Comparison of ENCODE assay signal across 9 mouse cellular contexts in genomic region chr14:25805871-25806270, GRCm38 (mm10). TPM values are rescaled to one million over a fixed set of nuclear protein-coding genes. Genes with fewer than 3 reads are reported as not detected.
DNase-seq lines count a peak whose midpoint lies in the region; ATAC-seq and TF ChIP-seq lines count a peak whose summit lies in the region.
"Had no signal": no experiment of that assay in that cellular context is flagged by ENCODE, and none has a peak within 500 bp of the region (broad histone marks: within the 10 kb centered on the region; RNA-seq: fewer than 3 reads in every experiment).

No protein-coding gene starts in this region.

- no peaks in the 10 kb centered on the region for H3K9me3 ChIP-seq in hindbrain, embryonic 16.5 days (ENCODE audit: control insufficient read depth, low read length)
- no peaks in the 10 kb centered on the region for H3K9me3 ChIP-seq in hindbrain, embryonic 14.5 days (ENCODE audit: control insufficient read depth, low read length)
- H3K9me3 ChIP-seq in intestine, embryonic 16.5 days (ENCODE audit: control insufficient read depth, low read length) = no peaks in the 10 kb centered on the region
- H3K9me3 ChIP-seq: G1E had no signal

- peak; percentile 85 for ATAC-seq in hindbrain, embryonic 16.5 days
- ATAC-seq in hindbrain, embryonic 14.5 days (ENCODE audit: low FRiP score) = no peak; the same call in 1 of the 2 replicates
- ATAC-seq in intestine, embryonic 16.5 days = no peak; the same call in 1 of the 2 replicates

- no peak overlapping the region for H3K4me3 ChIP-seq in hindbrain, embryonic 16.5 days (ENCODE audit: low read length)
- no peak overlapping the region for H3K4me3 ChIP-seq in hindbrain, embryonic 14.5 days (replicated peaks; ENCODE audit: low read length)
- peak overlapping the region; percentile 40 for H3K4me3 ChIP-seq in gastrocnemius, adult 2 months
- no peak overlapping the region for H3K4me3 ChIP-seq in intestine, embryonic 16.5 days (ENCODE audit: low read length)

- H3K27me3 ChIP-seq in hindbrain, embryonic 16.5 days (replicated peaks; ENCODE audit: control insufficient read depth, insufficient read depth, low read length) = no peaks in the 10 kb centered on the region
- H3K27me3 ChIP-seq in hindbrain, embryonic 14.5 days (ENCODE audit: control insufficient read depth, insufficient read depth, low read length) = no peaks in the 10 kb centered on the region
- no peaks in the 10 kb centered on the region for H3K27me3 ChIP-seq in intestine, embryonic 16.5 days (replicated peaks; ENCODE audit: control insufficient read depth, insufficient read depth, low read length)

- no peak overlapping the region for H3K9ac ChIP-seq in hindbrain, embryonic 16.5 days (ENCODE audit: low read depth, low read length)
- H3K9ac ChIP-seq in hindbrain, embryonic 14.5 days = no peak overlapping the region
- no peak overlapping the region for H3K9ac ChIP-seq in intestine, embryonic 16.5 days (ENCODE audit: low read depth, low read length)

- TF ChIP-seq CTCF in gastrocnemius, adult 2 months (IDR thresholded peaks at IDR 0.05) = no peak

- intact Hi-C loops in gastrocnemius, adult 2 months (cut with DNase I) = no loop called here

- no peaks in the 10 kb centered on the region; the same call in none of the 2 replicates for H3K4me1 ChIP-seq in hindbrain, embryonic 16.5 days (ENCODE audit: control insufficient read depth, insufficient read depth, low read depth, low read length)
- H3K4me1 ChIP-seq in hindbrain, embryonic 14.5 days (replicated peaks; ENCODE audit: control insufficient read depth, insufficient read depth, low read length) = no peaks in the 10 kb centered on the region
- no peaks in the 10 kb centered on the region for H3K4me1 ChIP-seq in intestine, embryonic 16.5 days (ENCODE audit: control insufficient read depth, insufficient read depth, low read length)

- H3K27ac ChIP-seq in hindbrain, embryonic 16.5 days (ENCODE audit: low read depth, low read length) = peak overlapping the region; percentile 44; the same call in 1 of the 2 replicates
- no peak overlapping the region for H3K27ac ChIP-seq in hindbrain, embryonic 14.5 days
- H3K27ac ChIP-seq in gastrocnemius, adult 2 months = peak overlapping the region; percentile 88
- no peak overlapping the region for H3K27ac ChIP-seq in intestine, embryonic 16.5 days (ENCODE audit: low read length)

- DNase-seq in hindbrain, embryonic 14.5 days (ENCODE audit: low spot score) = no peak
- peak; percentile 41 for DNase-seq in adrenal gland, adult 8-10 months
- peak; percentile 93 for DNase-seq in gastrocnemius, adult 2 months
- peak; percentile 39 to 50 for DNase-seq in layer of hippocampus, adult 18-20 months (ENCODE audit: low spot score in 2 of 2)
- DNase-seq in right cerebral cortex, postnatal 25 days = peak; percentile 18
- no peak for DNase-seq in liver

- WGBS in hindbrain, embryonic 16.5 days = 67% methylated on average over 7 of the region's 7 CpGs
- WGBS in hindbrain, embryonic 14.5 days = 60% methylated on average over 7 of the region's 7 CpGs
- 58% methylated on average over 7 of the region's 7 CpGs for WGBS in intestine, embryonic 16.5 days

- no peaks in the 10 kb centered on the region for H3K36me3 ChIP-seq in hindbrain, embryonic 16.5 days (ENCODE audit: control insufficient read depth, insufficient read depth, low read length)
- H3K36me3 ChIP-seq in hindbrain, embryonic 14.5 days (replicated peaks; ENCODE audit: control insufficient read depth, insufficient read depth) = no peaks in the 10 kb centered on the region
- no peaks in the 10 kb centered on the region for H3K36me3 ChIP-seq in intestine, embryonic 16.5 days (ENCODE audit: control insufficient read depth, insufficient read depth, low read length)
- H3K36me3 ChIP-seq: G1E had no signal

- no peak overlapping the region for H3K4me2 ChIP-seq in hindbrain, embryonic 16.5 days (ENCODE audit: low read length)
- H3K4me2 ChIP-seq in hindbrain, embryonic 14.5 days (replicated peaks) = no peak overlapping the region
- no peak overlapping the region for H3K4me2 ChIP-seq in intestine, embryonic 16.5 days (ENCODE audit: low read depth, low read length)

RNA-seq across cellular contexts. Expression of gene Anxa11, which starts 36.1 kb away (rescaled TPM):
- polyA plus RNA-seq in hindbrain, embryonic 16.5 days (2015; fragmentation: Nextera tagmentation; extraction: Ambion mirVana) = 3.1 and 4.0 TPM in 2 replicates
- polyA plus RNA-seq in hindbrain, embryonic 14.5 days (2014; fragmentation: Nextera tagmentation; extraction: Ambion mirVana) = 2.9 and 3.2 TPM in 2 replicates
- 10 to 100 TPM; 61.8 to 90.0 (median 71.0) TPM for total RNA-seq in adrenal gland, adult 8-10 months (2022)
- total RNA-seq in gastrocnemius, adult 2 months (2021) = 10 to 100 TPM; 97.4 to 99.1 TPM
- total RNA-seq in layer of hippocampus, adult 18-20 months (2021) = 10 to 100 TPM; 78.6 to 84.7 TPM
- 95.3 and 105 TPM in 2 replicates for polyA plus RNA-seq in intestine, embryonic 16.5 days (2015; fragmentation: Nextera tagmentation; extraction: Ambion mirVana)

RNA-seq across cellular contexts. Expression of gene Zcchc24, which starts 37.0 kb away (rescaled TPM):
- 10.1 and 17.2 TPM in 2 replicates for polyA plus RNA-seq in hindbrain, embryonic 16.5 days (2015; fragmentation: Nextera tagmentation; extraction: Ambion mirVana)
- 18.5 and 19.0 TPM in 2 replicates for polyA plus RNA-seq in hindbrain, embryonic 14.5 days (2014; fragmentation: Nextera tagmentation; extraction: Ambion mirVana)
- total RNA-seq in adrenal gland, adult 8-10 months (2022) = 10 to 100 TPM; 17.8 to 25.0 (median 21.1) TPM
- 10 to 100 TPM; 40.6 to 59.3 TPM for total RNA-seq in gastrocnemius, adult 2 months (2021)
- total RNA-seq in layer of hippocampus, adult 18-20 months (2021) = 10 to 100 TPM; 61.8 to 65.7 TPM
- polyA plus RNA-seq in intestine, embryonic 16.5 days (2015; fragmentation: Nextera tagmentation; extraction: Ambion mirVana) = 9.1 and 10.0 TPM in 2 replicates
- polyA plus RNA-seq: G1E had no signal

Comparison
In these comparisons a context has a peak if more than half of its experiments do, and no peak if none do; other contexts are left out.
1. H3K27ac ChIP-seq: peak in hindbrain, embryonic 16.5 days (single experiment) and gastrocnemius, adult 2 months (single experiment); none in hindbrain, embryonic 14.5 days (single experiment) and intestine, embryonic 16.5 days (single experiment).
2. DNase-seq: peak in adrenal gland, adult 8-10 months (single experiment), gastrocnemius, adult 2 months (single experiment), layer of hippocampus, adult 18-20 months (2 of 2) and right cerebral cortex, postnatal 25 days (single experiment); none in hindbrain, embryonic 14.5 days (single experiment) and liver (single experiment).